Mouse (Mus musculus): ENCODE measurements at regions not wholly inside any gene's neighbourhood (a gene's known extent, or its start where the extent isn't known, plus 50 kb on each side); places are given as distances from the start of the nearest gene placed in this dataset. TPM values are rescaled to one million over a fixed set of nuclear protein-coding genes. Genes with fewer than 3 reads are reported as not detected.

DNA sequence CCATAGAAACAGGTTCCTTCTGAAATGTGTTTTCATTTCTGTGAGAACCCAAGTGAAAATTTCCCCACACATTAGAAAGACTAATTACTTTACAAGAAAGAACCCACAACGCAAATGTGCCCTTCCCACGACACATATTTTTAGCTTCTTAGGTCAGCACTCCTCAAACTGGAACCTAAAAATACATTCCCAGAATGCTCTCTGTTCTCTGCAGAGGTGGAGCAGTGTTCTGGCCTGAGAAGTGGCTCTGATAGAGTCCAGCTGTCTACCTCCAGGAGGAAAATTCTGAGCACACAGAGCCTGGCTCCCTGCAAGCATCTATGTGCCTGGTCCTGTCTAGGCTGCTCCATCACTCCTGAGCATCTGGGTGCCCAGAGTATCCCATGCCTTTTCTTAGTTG, 184.3 kb upstream of the BB014433 start:
- no peak for ATAC-seq (ENCODE audit: insufficient read depth, low FRiP score, low read depth)
- Histone ChIP-seq H3K36me3 (no peaks in the 10 kb centered on the region), H3K4me2 (no peak overlapping the region), H3K27ac (no peak overlapping the region), H3K9me3 (no peaks in the 10 kb centered on the region), H3K9ac (no peak overlapping the region), H3K27me3 (replicated peaks) (no peaks in the 10 kb centered on the region), H3K4me3 (replicated peaks) (no peak overlapping the region), H3K4me1 (no peaks in the 10 kb centered on the region)
- 52% methylated on average over 2 of the region's 2 CpGs for WGBS

GRCm38 (mm10) chr8:15221211-15221912, 175.5 kb upstream of the BB014433 start:
- no peak for ATAC-seq (ENCODE audit: insufficient read depth, low FRiP score, low read depth)
- Histone ChIP-seq H3K9me3 (no peaks in the 10 kb centered on the region), H3K4me1 (no peaks in the 10 kb centered on the region), H3K4me2 (no peak overlapping the region), H3K9ac (no peak overlapping the region), H3K36me3 (no peaks in the 10 kb centered on the region), H3K27ac (no peak overlapping the region), H3K4me3 (replicated peaks) (no peak overlapping the region), H3K27me3 (replicated peaks) (no peaks in the 10 kb centered on the region)
- 39% methylated on average over 13 of the region's 13 CpGs for WGBS

DNA sequence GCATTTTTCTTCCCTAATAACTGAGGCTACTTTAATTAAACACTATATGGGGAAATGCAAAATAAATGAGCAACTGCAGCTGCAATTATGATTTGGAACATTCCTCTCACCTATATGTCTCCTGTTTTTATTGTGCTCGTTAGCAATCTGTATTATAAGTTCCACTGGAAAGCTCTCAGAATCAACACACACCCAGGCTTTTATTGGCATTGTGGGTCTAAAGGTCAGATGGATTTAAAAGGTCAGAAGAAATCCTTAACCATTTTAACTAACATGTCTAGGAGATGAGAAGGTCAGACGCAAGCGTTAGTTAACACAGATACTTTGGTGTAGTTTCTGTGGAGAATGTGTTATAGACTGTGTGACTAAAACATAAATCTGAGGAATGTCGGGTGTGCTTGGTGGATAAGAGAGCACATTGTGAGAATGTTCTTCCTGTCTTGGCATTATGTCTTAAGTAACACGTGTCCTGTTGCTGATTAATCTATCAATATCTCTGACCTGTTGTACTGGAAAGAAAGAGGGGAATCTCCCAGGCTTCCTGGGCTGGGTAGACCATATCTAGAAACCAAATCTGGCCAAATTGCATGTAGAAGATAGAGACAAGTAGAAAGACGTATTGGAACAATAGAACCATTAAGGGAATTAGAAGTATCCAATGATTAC, 164.1 kb upstream of the BB014433 start:
- no peaks in the 10 kb centered on the region for H3K27me3 ChIP-seq (replicated peaks)
- no peaks in the 10 kb centered on the region for H3K9me3 ChIP-seq
- no peak overlapping the region for H3K9ac ChIP-seq
- H3K4me1 ChIP-seq: no peaks in the 10 kb centered on the region
- no peak overlapping the region for H3K4me3 ChIP-seq (replicated peaks)
- H3K4me2 ChIP-seq: no peak overlapping the region
- WGBS: 64% methylated on average over 6 of the region's 6 CpGs
- no peak overlapping the region for H3K27ac ChIP-seq
- no peaks in the 10 kb centered on the region for H3K36me3 ChIP-seq
- no peak for ATAC-seq (ENCODE audit: insufficient read depth, low FRiP score, low read depth)

DNA sequence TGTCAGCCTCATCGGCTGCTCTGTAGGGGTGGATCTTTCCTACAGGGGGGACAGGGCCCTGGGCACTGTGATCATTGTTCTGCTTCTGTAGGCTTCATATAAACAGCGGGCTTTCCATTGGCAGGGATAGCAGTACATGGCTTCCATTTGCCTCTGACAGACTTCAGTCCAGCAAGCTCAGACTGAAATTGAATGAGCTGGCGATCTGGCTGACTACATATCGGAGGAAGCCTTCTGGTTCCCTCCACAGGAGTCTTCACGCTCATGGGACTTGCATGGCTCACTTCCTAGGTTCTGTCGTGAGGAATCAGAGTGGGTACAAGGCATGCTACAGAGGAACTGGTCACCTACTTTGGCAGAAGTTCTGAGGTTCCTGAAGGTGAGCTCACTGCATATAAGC, 155.7 kb upstream of the BB014433 start:
- ATAC-seq (ENCODE audit: insufficient read depth, low FRiP score, low read depth): no peak

GRCm38 (mm10) chr8:15190708-15191107, 144.8 kb upstream of the BB014433 start:
- Histone ChIP-seq H3K27me3 (replicated peaks) (no peaks in the 10 kb centered on the region), H3K36me3 (no peaks in the 10 kb centered on the region), H3K27ac (no peak overlapping the region), H3K9me3 (no peaks in the 10 kb centered on the region), H3K4me2 (no peak overlapping the region), H3K9ac (no peak overlapping the region), H3K4me3 (replicated peaks) (no peak overlapping the region), H3K4me1 (no peaks in the 10 kb centered on the region)
- no peak for ATAC-seq (ENCODE audit: insufficient read depth, low FRiP score, low read depth)
- WGBS: 58% methylated on average over 3 of the region's 3 CpGs

More for the DNA sequence above, 155.7 kb upstream of the BB014433 start:
- no peaks in the 10 kb centered on the region for H3K9me3 ChIP-seq
- no peak overlapping the region for H3K4me2 ChIP-seq
- no peaks in the 10 kb centered on the region for H3K36me3 ChIP-seq
- 82% methylated on average over 6 of the region's 6 CpGs for WGBS
- no peak overlapping the region for H3K9ac ChIP-seq
- H3K4me1 ChIP-seq: no peaks in the 10 kb centered on the region
- no peak overlapping the region for H3K4me3 ChIP-seq (replicated peaks)
- H3K27ac ChIP-seq: no peak overlapping the region
- no peaks in the 10 kb centered on the region for H3K27me3 ChIP-seq (replicated peaks)

DNA sequence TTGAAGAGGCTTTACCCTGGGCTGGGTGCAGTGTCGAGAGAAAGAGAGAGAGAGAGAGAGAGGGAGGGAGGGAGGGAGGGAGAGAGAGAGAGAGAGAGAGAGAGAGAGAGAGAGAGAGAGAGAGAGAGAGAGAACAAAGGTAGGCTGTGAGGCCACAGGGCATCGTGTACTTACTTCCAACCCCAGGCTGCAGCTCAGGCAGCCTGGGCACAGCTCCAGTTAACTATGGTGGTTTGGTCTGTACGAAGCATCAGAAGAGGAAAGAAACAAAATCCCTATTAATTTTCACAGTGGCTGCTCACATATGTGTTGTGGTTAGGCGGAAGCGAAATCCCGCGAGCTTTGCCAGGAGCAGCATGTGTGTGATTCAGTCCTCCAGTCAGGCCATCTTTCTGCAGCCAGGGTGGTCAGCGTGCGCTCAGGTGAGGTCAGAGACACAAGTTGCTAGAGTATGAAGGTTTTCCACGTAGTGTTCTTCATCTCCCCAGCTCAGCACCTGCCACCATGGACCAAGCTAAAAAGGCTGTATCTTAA, 143.3 kb upstream of the BB014433 start:
- no peak overlapping the region for H3K4me2 ChIP-seq
- no peaks in the 10 kb centered on the region for H3K9me3 ChIP-seq
- H3K36me3 ChIP-seq: no peaks in the 10 kb centered on the region
- H3K27ac ChIP-seq: no peak overlapping the region
- WGBS: 49% methylated on average over 10 of the region's 10 CpGs
- H3K4me3 ChIP-seq (replicated peaks): no peak overlapping the region
- no peaks in the 10 kb centered on the region for H3K4me1 ChIP-seq
- no peaks in the 10 kb centered on the region for H3K27me3 ChIP-seq (replicated peaks)
- no peak overlapping the region for H3K9ac ChIP-seq
- ATAC-seq (ENCODE audit: insufficient read depth, low FRiP score, low read depth): no peak

Small RNAs in the stretch of these regions (microRNA-seq; reads per million reads assigned to microRNA genes)
- gene Gm25255 (not detected), gene Gm25871 (not detected)

Data from stomach, embryonic 15.5 days (tissue).